Mouse (Mus musculus) ES-E14 (cell line): ENCODE data around the gene Mchr1. TPM values are rescaled to one million over a fixed set of nuclear protein-coding genes. Genes with fewer than 3 reads are reported as not detected.
A peak's percentile ranks its signal among the peaks of the same experiment; 100 is the strongest.

Experiments
- DNase-seq: peaks from one replicate; pipeline ENCODE4 v3.0.0-alpha.2; 2013; ENCODE audit warnings: low read depth, low spot score
- H3K27ac ChIP-seq: 2 replicates; pipeline ENCODE4 v1.5.1; 2012; ENCODE audit warnings: low read depth, mild to moderate bottlenecking, low read length, moderate library complexity, mixed read lengths; ENCODE audit not compliant: poor library complexity, insufficient read depth, severe bottlenecking
- H3K36me3 ChIP-seq: 2 replicates; pipeline ENCODE4 v1.6.1; 2012; ENCODE audit warnings: mild to moderate bottlenecking, low read length, moderate library complexity, mixed read lengths; ENCODE audit not compliant: control insufficient read depth, poor library complexity, insufficient read depth, severe bottlenecking
- H3K4me1 ChIP-seq, 2 experiments: fragments of 150-350 bp in 1 of 2; sonication (generic) in 1 of 2; 2 replicates each; pipeline ENCODE4 v1.6.1; 2012; ENCODE audit warnings: low read length in 2 of 2, mild to moderate bottlenecking in 1 of 2, mixed read lengths in 1 of 2; ENCODE audit not compliant: control insufficient read depth in 2 of 2, insufficient read depth in 2 of 2, poor library complexity in 1 of 2
- H3K4me3 ChIP-seq, 2 experiments: fragments of 150-350 bp in 1 of 2; sonication (generic) in 1 of 2; 2 replicates each; pipeline ENCODE4 v1.5.1; 2012; ENCODE audit warnings: low read length in 2 of 2, low read depth in 1 of 2, mild to moderate bottlenecking in 1 of 2, mixed read lengths in 1 of 2; ENCODE audit not compliant: insufficient read depth in 1 of 2, poor library complexity in 1 of 2, severe bottlenecking in 1 of 2
- H3K9ac ChIP-seq: 2 replicates; pipeline ENCODE4 v1.6.1; 2012; ENCODE audit warnings: low read depth, mild to moderate bottlenecking, low read length, mixed read lengths; ENCODE audit not compliant: poor library complexity, insufficient read depth, severe bottlenecking
- H3K9me3 ChIP-seq: fragments of 150-350 bp; sonication (generic); 2 replicates; pipeline ENCODE4 v1.6.1; 2012; ENCODE audit warnings: low read depth, mild to moderate bottlenecking, low read length; ENCODE audit not compliant: control insufficient read depth, insufficient read depth
- CHD2 ChIP-seq: IDR thresholded peaks from 2 replicates; pipeline ENCODE4 v1.6.1; 2014; ENCODE audit warnings: mild to moderate bottlenecking, low read depth, low read length, inconsistent platforms
- HCFC1 ChIP-seq: IDR thresholded peaks from 2 replicates; pipeline ENCODE4 v1.6.1; 2012; ENCODE audit warnings: low read length, inconsistent platforms, borderline replicate concordance; ENCODE audit not compliant: insufficient read depth
- MAFK ChIP-seq: IDR thresholded peaks from 2 replicates; pipeline ENCODE4 v1.6.1; 2014; ENCODE audit warnings: mild to moderate bottlenecking, low read depth, low read length, inconsistent platforms; ENCODE audit not compliant: insufficient read depth
- ZC3H11A ChIP-seq: IDR thresholded peaks from 2 replicates; pipeline ENCODE4 v1.6.1; 2012; ENCODE audit warnings: low read depth, mild to moderate bottlenecking, inconsistent platforms, low read length, borderline replicate concordance
- ZNF384 ChIP-seq: IDR thresholded peaks from 2 replicates; pipeline ENCODE4 v1.6.1; 2012; ENCODE audit warnings: low read depth, low read length, inconsistent platforms
- in situ Hi-C, 2 experiments: fragments of 600-800 bp; cut with MboI; formaldehyde crosslinking; loops; one replicate each; pipeline ENCODE4 v1.15.1; 2025; ENCODE audit warnings: low sequenced_read_pairs in 2 of 2, inconsistent platforms in 1 of 2; ENCODE audit not compliant: unreplicated experiment in 2 of 2
- total RNA-seq: library from RNA; depleted of rRNA; stranded (reverse); fragments of 300-350 nt; gene quantifications from 2 replicates; pipeline ENCODE4 v1.2.3, GENCODE M21; 2012

Mchr1 gene
- total RNA-seq, 1 experiment: 0.09 TPM

DNA sequence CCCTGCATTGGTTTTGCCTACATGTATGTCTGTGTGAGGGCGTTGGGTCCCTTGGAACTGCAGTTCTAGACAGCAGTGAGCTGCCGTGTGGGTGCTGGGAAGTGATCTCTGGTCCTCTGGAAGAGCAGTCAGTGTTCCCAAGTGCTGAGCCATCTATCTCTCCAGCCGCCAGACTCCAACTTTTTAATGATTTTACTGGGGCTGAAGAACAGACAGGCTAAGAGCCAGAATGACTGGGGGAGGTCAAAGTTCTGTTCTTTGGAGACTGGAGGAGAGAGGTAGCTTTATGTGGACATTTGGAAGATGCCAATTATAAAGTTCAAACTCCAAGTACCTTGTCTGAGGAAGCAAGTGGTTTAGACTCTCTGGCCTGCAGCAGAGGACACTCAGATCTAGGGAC lies 5.5 kb upstream of the Mchr1 start:
- Histone ChIP-seq H3K9ac (no peak overlapping the region), H3K4me1 (no peaks in the 10 kb centered on the region), H3K27ac (no peak overlapping the region), H3K36me3 (no peaks in the 10 kb centered on the region), H3K4me3 (no peak overlapping the region), H3K9me3 (no peaks in the 10 kb centered on the region)
- TF ChIP-seq ZNF384 (no peak), MAFK (no peak), ZC3H11A (no peak), CHD2 (no peak), HCFC1 (no peak)
- in situ Hi-C loops: no loop called here
- DNase-seq: no peak

DNA sequence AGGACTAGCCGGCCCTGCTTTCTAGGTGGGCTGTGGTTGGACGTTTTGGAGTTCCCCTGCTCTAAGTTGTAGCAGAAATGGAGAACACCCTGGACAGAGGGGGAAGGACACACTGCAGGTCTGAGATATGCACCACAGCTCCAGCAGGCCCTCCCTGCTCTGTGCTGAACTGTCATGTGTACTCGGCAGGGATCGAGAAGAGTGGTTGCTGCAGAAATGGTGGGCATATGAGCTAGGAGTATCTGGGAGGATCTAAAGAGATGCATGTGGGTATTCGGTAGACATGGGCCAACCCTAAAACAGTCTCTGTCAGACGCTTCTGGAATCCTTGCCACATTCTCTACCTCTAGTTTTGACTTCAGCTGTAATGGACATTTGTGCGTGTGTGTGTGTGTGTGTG lies 4.0 kb upstream of the Mchr1 start:
- no peak overlapping the region for H3K9ac ChIP-seq
- in situ Hi-C loops: no loop called here
- no peak overlapping the region for H3K4me3 ChIP-seq
- DNase-seq: no peak
- H3K27ac ChIP-seq: no peak overlapping the region
- no peaks in the 10 kb centered on the region for H3K9me3 ChIP-seq
- no peak for TF ChIP-seq ZNF384
- TF ChIP-seq MAFK: no peak
- TF ChIP-seq ZC3H11A: no peak
- no peak for TF ChIP-seq CHD2
- TF ChIP-seq HCFC1: no peak
- H3K36me3 ChIP-seq: no peaks in the 10 kb centered on the region
- H3K4me1 ChIP-seq: no peaks in the 10 kb centered on the region

DNA sequence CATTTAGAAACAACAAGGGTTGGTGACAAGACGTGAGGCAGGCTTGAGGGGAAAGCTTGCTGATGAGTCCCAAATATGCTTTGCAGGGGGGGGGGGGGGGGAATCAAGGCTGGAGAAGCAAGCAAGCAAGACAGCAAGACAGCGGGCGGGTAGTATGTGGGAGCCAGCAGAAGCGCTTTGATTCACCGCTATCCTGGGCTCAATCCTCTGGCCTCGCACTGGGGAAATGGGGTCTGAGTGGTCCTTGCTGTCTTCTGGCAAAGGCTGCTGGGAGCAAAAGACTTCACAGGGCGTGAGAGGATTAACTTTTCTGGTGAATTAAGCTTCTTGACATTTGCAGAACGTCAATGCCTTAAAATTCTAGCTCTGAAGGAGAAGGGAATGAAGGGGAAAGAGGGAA lies 763 bp downstream of the Mchr1 start:
- DNase-seq: no peak
- in situ Hi-C loops: no loop called here
- no peak for TF ChIP-seq HCFC1
- H3K27ac ChIP-seq: no peak overlapping the region
- H3K36me3 ChIP-seq: no peaks in the 10 kb centered on the region
- H3K9me3 ChIP-seq: no peaks in the 10 kb centered on the region
- no peak overlapping the region for H3K9ac ChIP-seq
- H3K4me3 ChIP-seq: peak overlapping the region; percentile 16 to 38; a peak in 3 of 4 replicates
- H3K4me1 ChIP-seq: peaks cover 0 to 2% of the 10 kb centered on the region in 2 experiments; a peak in 1 of 4 replicates

DNA sequence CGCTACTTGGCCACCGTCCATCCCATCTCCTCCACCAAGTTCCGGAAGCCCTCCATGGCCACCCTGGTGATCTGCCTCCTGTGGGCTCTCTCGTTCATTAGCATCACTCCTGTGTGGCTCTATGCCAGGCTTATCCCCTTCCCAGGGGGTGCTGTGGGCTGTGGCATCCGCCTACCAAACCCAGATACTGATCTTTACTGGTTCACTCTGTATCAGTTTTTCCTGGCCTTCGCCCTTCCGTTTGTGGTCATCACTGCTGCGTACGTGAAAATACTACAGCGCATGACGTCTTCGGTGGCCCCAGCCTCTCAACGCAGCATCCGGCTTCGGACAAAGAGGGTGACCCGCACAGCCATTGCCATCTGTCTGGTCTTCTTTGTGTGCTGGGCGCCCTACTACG lies 2.2 kb downstream of the Mchr1 start:
- Histone ChIP-seq H3K4me1 (peaks cover 0 to 2% of the 10 kb centered on the region in 2 experiments; a peak in 1 of 4 replicates), H3K4me3 (no peak overlapping the region), H3K36me3 (no peaks in the 10 kb centered on the region), H3K27ac (no peak overlapping the region), H3K9me3 (no peaks in the 10 kb centered on the region), H3K9ac (no peak overlapping the region)
- in situ Hi-C loops: no loop called here
- TF ChIP-seq ZNF384 (no peak), HCFC1 (no peak), CHD2 (no peak), ZC3H11A (no peak), MAFK (no peak)
- no peak for DNase-seq

DNA sequence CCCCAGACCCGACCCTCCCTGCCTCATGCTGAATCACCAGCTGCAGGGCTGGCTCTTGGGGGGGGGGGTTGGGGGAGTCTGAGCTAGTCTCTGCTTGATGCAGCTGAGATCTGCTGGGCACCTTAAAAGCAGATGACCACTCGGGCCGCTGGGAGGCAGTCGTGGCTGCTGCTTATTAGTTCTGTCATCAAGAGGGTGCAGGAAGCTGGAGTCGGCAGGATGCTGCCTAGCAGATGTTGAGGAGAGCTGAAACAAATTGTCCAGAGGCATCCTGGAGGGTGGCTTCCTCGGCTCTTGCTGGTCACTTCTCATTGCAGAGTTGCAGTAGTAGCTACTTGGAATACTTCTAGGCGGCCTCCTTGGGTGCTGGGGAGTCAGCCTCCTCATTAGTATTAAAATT lies 4.0 kb downstream of the Mchr1 start:
- Histone ChIP-seq H3K9ac (no peak overlapping the region), H3K4me1 (peaks cover 0 to 2% of the 10 kb centered on the region in 2 experiments; a peak in 1 of 4 replicates), H3K27ac (no peak overlapping the region), H3K4me3 (no peak overlapping the region), H3K9me3 (no peaks in the 10 kb centered on the region), H3K36me3 (no peaks in the 10 kb centered on the region)
- in situ Hi-C loops: no loop called here
- TF ChIP-seq CHD2 (no peak), ZC3H11A (no peak), MAFK (no peak), ZNF384 (no peak), HCFC1 (no peak)
- DNase-seq: no peak
